Mouse (Mus musculus) thymus, postnatal 4 days (tissue): ENCODE measurements at regions not wholly inside any gene's neighbourhood (a gene's known extent, or its start where the extent isn't known, plus 50 kb on each side); places are given as distances from the start of the nearest gene placed in this dataset.
"Not testable (repeated sequence)": the region's sequence is repeated elsewhere in the genome, so short reads cannot be mapped to it uniquely, and the experiment has no call there.

ENCODE experiments used
- DNase-seq: peaks from one replicate; pipeline ENCODE4 v3.0.0; 2021

- no peak for DNase-seq
These were observed 129.4 kb upstream of the Tmem185a start for GRCm38 (mm10) chrX:70606349-70606748.

- not testable (repeated sequence) for DNase-seq
These were observed 105.4 kb upstream of the Tmem185a start for GRCm38 (mm10) chrX:70582344-70582743.

GRCm38 (mm10) chrX:70580171-70580570 lies 103.2 kb upstream of the Tmem185a start:
- DNase-seq: no peak

GRCm38 (mm10) chrX:70574243-70574642 lies 97.3 kb upstream of the Tmem185a start:
- DNase-seq: not testable (repeated sequence)

GRCm38 (mm10) chrX:70570586-70570985 lies 93.6 kb upstream of the Tmem185a start:
- not testable (repeated sequence) for DNase-seq

- DNase-seq: peak; percentile 7
These were observed 92.5 kb upstream of the Tmem185a start for GRCm38 (mm10) chrX:70569339-70569979.
